ENCODE assay signal across 8 mouse cellular contexts in genomic region chr15:27702031-27702971, GRCm38 (mm10). TPM values are rescaled to one million over a fixed set of nuclear protein-coding genes. Genes with fewer than 3 reads are reported as not detected.
DNase-seq lines count a peak whose midpoint lies in the region; ATAC-seq and TF ChIP-seq lines count a peak whose summit lies in the region.

No protein-coding gene starts in this region.

- no peak for TF ChIP-seq CTCF in liver, adult 2 months (IDR thresholded peaks at IDR 0.05; ENCODE audit: low read depth, low read length)

- TF ChIP-seq POLR2A in liver, adult 2 months (IDR thresholded peaks at IDR 0.05; ENCODE audit: extremely low read depth, insufficient read depth, low read length), result no peak

- H3K79me2 ChIP-seq in liver, adult 2 months (ENCODE audit: control insufficient read depth, insufficient read depth, low read length), result no peaks in the 10 kb centered on the region

- DNase-seq in layer of hippocampus, adult 11-12 months (ENCODE audit: low spot score), result peak; percentile 60
- DNase-seq in layer of hippocampus, postnatal 36 days, result no peak
- peak; percentile 74 for DNase-seq in brain, adult 2 months (ENCODE audit: low read depth, low spot score)
- DNase-seq in liver, adult 2 months (ENCODE audit: extremely low read depth, low read depth, low spot score), result peak; percentile 32
- DNase-seq in right cerebral cortex, postnatal 36 days (ENCODE audit: low spot score in 2 of 2), result peak; percentile 41 to 52
- DNase-seq in retina, postnatal 1 day, result no peak
- no peak for DNase-seq in adipocyte (ENCODE audit: low spot score)

- H3K4me1 ChIP-seq in heart, embryonic 16.5 days (ENCODE audit: control insufficient read depth, insufficient read depth, low read length), result peaks cover 9% of the 10 kb centered on the region
- H3K4me1 ChIP-seq in liver, adult 2 months (ENCODE audit: control insufficient read depth, insufficient read depth, low read length), result peaks cover 3% of the 10 kb centered on the region; the same call in 1 of the 2 replicates

- H3K27ac ChIP-seq in heart, embryonic 16.5 days (ENCODE audit: low read length), result peak overlapping the region; percentile 48
- peak overlapping the region; percentile 45 for H3K27ac ChIP-seq in liver, adult 2 months (replicated peaks; ENCODE audit: insufficient read depth, low read depth, low read length)

- no peaks in the 10 kb centered on the region for H3K27me3 ChIP-seq in heart, embryonic 16.5 days (ENCODE audit: control insufficient read depth, insufficient read depth, low read length)
- no peaks in the 10 kb centered on the region for H3K27me3 ChIP-seq in liver, adult 2 months (ENCODE audit: control insufficient read depth, insufficient read depth, low read length)

- 24% methylated on average over 11 of the region's 11 CpGs for WGBS in heart, embryonic 16.5 days
- WGBS in liver, adult 2 months, result 34% methylated on average over 11 of the region's 11 CpGs

- H3K36me3 ChIP-seq in heart, embryonic 16.5 days (ENCODE audit: control insufficient read depth, insufficient read depth), result no peaks in the 10 kb centered on the region
- no peaks in the 10 kb centered on the region for H3K36me3 ChIP-seq in liver, adult 2 months (ENCODE audit: control insufficient read depth, insufficient read depth, low read length)

- peak overlapping the region; percentile 17; the same call in 1 of the 2 replicates for H3K4me2 ChIP-seq in heart, embryonic 16.5 days (ENCODE audit: low read depth, low read length)

- H3K4me3 ChIP-seq in heart, embryonic 16.5 days (ENCODE audit: low read length), result no peak overlapping the region
- H3K4me3 ChIP-seq in liver, adult 2 months (ENCODE audit: insufficient read depth, low read depth, low read length), result no peak overlapping the region

- H3K9me3 ChIP-seq in heart, embryonic 16.5 days (replicated peaks; ENCODE audit: control insufficient read depth, low read length), result peaks cover 3% of the 10 kb centered on the region; the same call in 1 of the 2 replicates

- ATAC-seq in heart, embryonic 16.5 days (replicated peaks; ENCODE audit: extremely low read depth, insufficient read depth, low FRiP score), result 0 out of 2 replicates have a peak, but pooled peaks have one; percentile 28

- H3K9ac ChIP-seq in heart, embryonic 16.5 days (ENCODE audit: low read length), result no peak overlapping the region
- H3K9ac ChIP-seq in liver, adult 2 months (ENCODE audit: low read depth, low read length), result no peak overlapping the region

RNA-seq across cellular contexts. Expression of gene Otulinl, which starts 20.9 kb away (rescaled TPM):
- total RNA-seq in layer of hippocampus, postnatal 36 days (2021), result 10 to 100 TPM; 30.0 to 33.1 TPM
- polyA plus RNA-seq in heart, embryonic 16.5 days (2015; fragmentation: Nextera tagmentation; extraction: Ambion mirVana), result 7.3 and 7.6 TPM in 2 replicates
- total RNA-seq in liver, adult 2 months (2014; rRNA removed), result 2.1 and 3.4 TPM in 2 replicates
- 0.36 and 0.78 TPM in 2 replicates for polyA plus RNA-seq in liver, adult 2 months (2012; rRNA removed)

Comparison
In these comparisons a context has a peak if more than half of its experiments do, and no peak if none do; other contexts are left out.
1. DNase-seq: peak in layer of hippocampus, adult 11-12 months (single experiment), brain, adult 2 months (single experiment), liver, adult 2 months (single experiment) and right cerebral cortex, postnatal 36 days (2 of 2); none in layer of hippocampus, postnatal 36 days (0 of 2), retina, postnatal 1 day (single experiment) and adipocyte (single experiment).